In genomic region chr16:37704461-37705155, GRCm38 (mm10) we compare ENCODE assay signal across 11 mouse cellular contexts. TPM values are rescaled to one million over a fixed set of nuclear protein-coding genes. Genes with fewer than 3 reads are reported as not detected.
DNase-seq lines count a peak whose midpoint lies in the region; ATAC-seq and TF ChIP-seq lines count a peak whose summit lies in the region.
"Had no signal": no experiment of that assay in that cellular context is flagged by ENCODE, and none has a peak within 500 bp of the region (broad histone marks: within the 10 kb centered on the region; RNA-seq: fewer than 3 reads in every experiment).

No protein-coding gene starts in this region.

- H3K4me1 ChIP-seq in forebrain, embryonic 15.5 days, result no peaks in the 10 kb centered on the region; the same call in 1 of the 2 replicates
- no peaks in the 10 kb centered on the region for H3K4me1 ChIP-seq in forebrain, embryonic 14.5 days (ENCODE audit: control insufficient read depth, insufficient read depth, low read length)
- H3K4me1 ChIP-seq in heart, embryonic 10.5 days, result no peaks in the 10 kb centered on the region
- no peaks in the 10 kb centered on the region for H3K4me1 ChIP-seq in stomach, postnatal 0 days (replicated peaks; ENCODE audit: control insufficient read depth, insufficient read depth)
- H3K4me1 ChIP-seq: liver, embryonic 13.5 days had no signal

- H3K4me2 ChIP-seq in forebrain, embryonic 15.5 days (replicated peaks), result no peak overlapping the region
- H3K4me2 ChIP-seq in forebrain, embryonic 14.5 days (ENCODE audit: low read length), result no peak overlapping the region
- H3K4me2 ChIP-seq in stomach, postnatal 0 days (replicated peaks; ENCODE audit: low read depth), result no peak overlapping the region
- H3K4me2 ChIP-seq: liver, embryonic 13.5 days had no signal

- TF ChIP-seq EP300 in stomach, postnatal 0 days (optimal IDR thresholded peaks at IDR 0.05), result no peak

- no peaks in the 10 kb centered on the region for H3K36me3 ChIP-seq in forebrain, embryonic 15.5 days
- H3K36me3 ChIP-seq in forebrain, embryonic 14.5 days (ENCODE audit: control insufficient read depth, insufficient read depth, low read length), result no peaks in the 10 kb centered on the region
- no peaks in the 10 kb centered on the region for H3K36me3 ChIP-seq in heart, embryonic 10.5 days
- H3K36me3 ChIP-seq in stomach, postnatal 0 days (ENCODE audit: control insufficient read depth, insufficient read depth, low read length), result no peaks in the 10 kb centered on the region
- H3K36me3 ChIP-seq: liver, embryonic 13.5 days had no signal

- no peak for TF ChIP-seq CTCF in stomach, postnatal 0 days (IDR thresholded peaks at IDR 0.05; ENCODE audit: low read depth)

- peak; percentile 58; the same call in 1 of the 2 replicates for ATAC-seq in forebrain, embryonic 15.5 days (replicated peaks)
- no peak for ATAC-seq in forebrain, embryonic 14.5 days
- ATAC-seq in stomach, postnatal 0 days (ENCODE audit: low FRiP score, low TSS enrichment), result no peak
- ATAC-seq: intestine, postnatal 0 days had no signal

- H3K9me3 ChIP-seq in forebrain, embryonic 15.5 days, result no peaks in the 10 kb centered on the region
- no peaks in the 10 kb centered on the region for H3K9me3 ChIP-seq in forebrain, embryonic 14.5 days (replicated peaks; ENCODE audit: control insufficient read depth, low read length)
- no peaks in the 10 kb centered on the region for H3K9me3 ChIP-seq in heart, embryonic 10.5 days
- H3K9me3 ChIP-seq in stomach, postnatal 0 days (ENCODE audit: control insufficient read depth, low read length), result no peaks in the 10 kb centered on the region
- H3K9me3 ChIP-seq: liver, embryonic 13.5 days had no signal

- H3K27ac ChIP-seq in forebrain, embryonic 15.5 days (replicated peaks), result peak overlapping the region; percentile 52; the same call in 1 of the 2 replicates
- H3K27ac ChIP-seq in forebrain, embryonic 14.5 days (ENCODE audit: low read depth, low read length), result no peak overlapping the region
- H3K27ac ChIP-seq in heart, embryonic 10.5 days, result no peak overlapping the region
- no peak overlapping the region for H3K27ac ChIP-seq in stomach, postnatal 0 days (replicated peaks)
- H3K27ac ChIP-seq: liver, embryonic 13.5 days; macrophage had no signal

- no peak overlapping the region for H3K9ac ChIP-seq in forebrain, embryonic 15.5 days (replicated peaks)
- H3K9ac ChIP-seq in forebrain, embryonic 14.5 days (ENCODE audit: low read length), result no peak overlapping the region
- H3K9ac ChIP-seq in stomach, postnatal 0 days (ENCODE audit: low read length), result no peak overlapping the region
- H3K9ac ChIP-seq: liver, embryonic 13.5 days had no signal

- 61% methylated on average over 9 of the region's 9 CpGs for WGBS in forebrain, embryonic 15.5 days
- WGBS in forebrain, embryonic 14.5 days, result 76% methylated on average over 9 of the region's 9 CpGs
- 71% methylated on average over 9 of the region's 9 CpGs for WGBS in heart, embryonic 10.5 days
- WGBS in stomach, postnatal 0 days, result 52% methylated on average over 9 of the region's 9 CpGs

- H3K4me3 ChIP-seq in forebrain, embryonic 15.5 days, result no peak overlapping the region
- H3K4me3 ChIP-seq in forebrain, embryonic 14.5 days (ENCODE audit: low read depth, low read length), result no peak overlapping the region
- H3K4me3 ChIP-seq in heart, embryonic 10.5 days, result no peak overlapping the region
- H3K4me3 ChIP-seq in stomach, postnatal 0 days (ENCODE audit: low read depth, low read length), result no peak overlapping the region
- H3K4me3 ChIP-seq: liver, embryonic 13.5 days had no signal

- no peaks in the 10 kb centered on the region for H3K27me3 ChIP-seq in forebrain, embryonic 15.5 days
- no peaks in the 10 kb centered on the region for H3K27me3 ChIP-seq in forebrain, embryonic 14.5 days (replicated peaks; ENCODE audit: control insufficient read depth, insufficient read depth, low read length)
- H3K27me3 ChIP-seq in heart, embryonic 10.5 days (ENCODE audit: insufficient read depth, poor library complexity, severe bottlenecking), result no peaks in the 10 kb centered on the region
- no peaks in the 10 kb centered on the region for H3K27me3 ChIP-seq in stomach, postnatal 0 days (ENCODE audit: control insufficient read depth, insufficient read depth, low read length)
- H3K27me3 ChIP-seq: liver, embryonic 13.5 days had no signal

- DNase-seq in forebrain, embryonic 14.5 days (ENCODE audit: low spot score), result no peak
- DNase-seq in heart, postnatal 4 days, result peak; percentile 26
- DNase-seq in heart, embryonic 10.5 days (ENCODE audit: low spot score), result no peak
- DNase-seq in right cerebral cortex, postnatal 36 days (ENCODE audit: low spot score in 2 of 2), result peak; percentile 53 to 60
- no peak for DNase-seq in right cerebral cortex, postnatal 14 days
- peak; percentile 84 for DNase-seq in telencephalon, adult 2 months (ENCODE audit: low read depth, low spot score)
- DNase-seq in stomach, postnatal 0 days (ENCODE audit: low spot score), result no peak
- DNase-seq: liver, embryonic 13.5 days had no signal

RNA-seq across cellular contexts. Expression of gene Ndufb4, which starts 50.4 kb away (rescaled TPM):
- polyA plus RNA-seq in forebrain, embryonic 15.5 days (2015; fragmentation: Nextera tagmentation; extraction: Ambion mirVana), result 56.0 and 59.9 TPM in 2 replicates
- 66.3 and 71.1 TPM in 2 replicates for polyA plus RNA-seq in forebrain, embryonic 14.5 days (2014; fragmentation: Nextera tagmentation; extraction: Ambion mirVana)
- 100 to 1,000 TPM; 141 to 154 TPM for total RNA-seq in heart, postnatal 4 days (2021)
- 61.3 and 67.0 TPM in 2 replicates for polyA plus RNA-seq in heart, embryonic 10.5 days (2016; fragmentation: Nextera tagmentation; extraction: Ambion mirVana)
- polyA plus RNA-seq in stomach, postnatal 0 days (2015; fragmentation: Nextera tagmentation; extraction: Ambion mirVana), result 101 and 119 TPM in 2 replicates

Comparison
In these comparisons a context has a peak if more than half of its experiments do, and no peak if none do; other contexts are left out.
1. DNase-seq: peak in heart, postnatal 4 days (single experiment), right cerebral cortex, postnatal 36 days (2 of 2) and telencephalon, adult 2 months (single experiment); none in forebrain, embryonic 14.5 days (single experiment), heart, embryonic 10.5 days (single experiment), right cerebral cortex, postnatal 14 days (single experiment) and stomach, postnatal 0 days (single experiment).